Mouse (Mus musculus) liver, adult 2 months (tissue): ENCODE measurements around the gene Tfap4.

Experiments used
- CTCF ChIP-seq: fragments of 200-500 bp; IDR thresholded peaks from 2 replicates; pipeline ENCODE4 v1.5.1; 2011; ENCODE audit warnings: low read depth, low read length, control low read depth
- POLR2A ChIP-seq: fragments of 200-500 bp; IDR thresholded peaks from 2 replicates; pipeline ENCODE4 v1.6.1; 2011; ENCODE audit warnings: low read length, control low read depth; ENCODE audit not compliant: insufficient read depth; ENCODE audit errors: extremely low read depth

GRCm38 (mm10) chr16:4605514-4606131, 46.0 kb upstream of the Tfap4 start:
- TF ChIP-seq POLR2A (no peak), CTCF (no peak)
